Mouse (Mus musculus) lung, postnatal 10 days (tissue): ENCODE data around the gene Uqcrc1.

Experiments
- DNase-seq: peaks from one replicate; pipeline ENCODE4 v3.0.0; 2021

Uqcrc1 gene

GRCm38 (mm10) chr9:108987704-108988350, 51.4 kb downstream of the Uqcrc1 start:
- peak; percentile 78 for DNase-seq

DNA sequence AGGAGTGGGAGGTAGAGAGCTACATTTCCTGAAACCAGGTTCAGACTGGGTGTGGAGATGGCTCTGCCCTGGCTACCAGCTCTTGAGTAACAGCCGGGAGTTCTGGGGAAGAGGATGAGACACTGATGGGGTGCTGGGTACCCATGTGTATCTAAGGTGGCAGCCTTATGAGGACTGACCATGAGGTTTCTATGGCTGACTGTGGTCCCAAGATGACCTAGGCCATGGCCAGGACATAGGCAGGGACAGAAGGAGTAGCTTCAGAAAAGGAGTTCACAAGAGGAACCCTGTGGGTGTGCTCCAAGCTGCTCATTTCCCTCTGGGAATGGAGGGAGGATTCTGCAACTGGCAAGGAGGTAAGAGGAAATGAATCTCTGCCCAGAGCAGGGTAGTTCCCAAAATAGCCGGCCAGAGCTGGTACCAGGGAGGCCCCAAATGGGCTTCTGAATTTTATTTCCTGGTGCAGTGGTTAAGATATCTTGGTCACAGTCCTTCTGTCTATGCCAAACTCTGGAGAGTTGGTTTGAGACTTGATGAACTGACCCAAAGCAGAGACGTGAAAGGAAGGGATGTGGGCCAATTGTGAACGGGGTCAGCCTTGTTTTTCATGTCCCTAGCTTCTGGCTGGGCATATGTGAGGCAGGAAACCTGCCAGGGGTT, 53.5 kb downstream of the Uqcrc1 start:
- no peak for DNase-seq

GRCm38 (mm10) chr9:108990462-108990820, 54.0 kb downstream of the Uqcrc1 start:
- DNase-seq = no peak

- DNase-seq = peak; percentile 99
Observed at GRCm38 (mm10) chr9:108991428-108992084, 55.1 kb downstream of the Uqcrc1 start, which contains the start of gene Pfkfb4. TSS of gene Pfkfb4 (plus strand) at chr9:108991778.

DNA sequence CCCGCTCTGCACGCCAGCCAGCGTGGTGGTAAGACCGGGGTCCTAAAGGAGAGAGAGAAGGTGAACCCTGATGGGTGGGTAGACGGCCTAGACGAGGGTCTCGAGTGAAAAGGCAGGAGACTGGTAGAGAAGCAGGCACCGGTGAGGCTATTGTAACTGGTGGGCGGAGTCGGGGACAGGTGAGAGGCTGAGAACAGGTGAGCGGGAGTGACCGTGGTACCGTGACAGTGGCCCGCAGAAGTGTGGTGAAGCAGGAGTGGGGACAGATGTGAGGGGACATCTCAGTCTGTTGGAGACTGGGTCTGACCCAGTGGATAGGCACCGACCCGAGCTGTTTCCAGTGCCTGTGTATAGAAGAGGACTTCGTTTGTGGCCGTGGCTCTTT, 55.6 kb downstream of the Uqcrc1 start:
- no peak for DNase-seq

DNA sequence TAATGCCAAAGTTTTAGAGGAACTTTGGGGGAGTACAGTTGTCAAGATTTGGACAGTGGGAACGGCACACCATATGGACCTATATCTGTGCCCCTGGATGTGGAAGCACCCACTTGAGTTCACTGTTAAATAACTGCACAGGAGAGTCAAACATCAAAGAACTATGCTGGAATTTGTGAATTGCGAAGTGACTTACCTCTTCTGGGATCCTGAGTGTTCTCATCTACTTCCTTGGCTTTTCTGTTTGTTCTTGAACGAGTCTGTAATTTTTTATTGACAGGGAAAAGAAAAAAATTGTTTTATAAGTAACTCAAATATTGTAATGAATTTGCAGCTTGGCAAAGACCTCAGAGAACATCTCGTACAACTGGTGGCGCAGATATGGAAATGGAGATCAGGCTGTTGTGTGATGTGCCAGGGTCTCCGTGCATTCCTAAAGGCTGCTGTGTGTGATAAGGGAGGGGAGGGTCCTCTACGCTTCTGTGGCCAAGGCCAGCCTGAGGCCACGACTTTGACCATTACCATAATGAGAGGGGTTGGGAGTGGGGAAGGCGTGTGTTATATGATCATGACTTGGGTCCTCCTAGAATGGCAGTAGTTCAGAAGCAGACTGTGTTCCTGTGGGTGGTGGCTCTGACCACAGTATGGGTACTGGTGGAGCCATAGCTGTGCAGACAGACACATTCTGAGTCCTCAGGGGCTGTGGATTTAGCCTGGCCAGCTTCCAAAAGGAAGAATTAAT, 56.4 kb downstream of the Uqcrc1 start:
- no peak for DNase-seq

GRCm38 (mm10) chr9:108996411-108996810, 60.0 kb downstream of the Uqcrc1 start:
- DNase-seq = no peak

DNA sequence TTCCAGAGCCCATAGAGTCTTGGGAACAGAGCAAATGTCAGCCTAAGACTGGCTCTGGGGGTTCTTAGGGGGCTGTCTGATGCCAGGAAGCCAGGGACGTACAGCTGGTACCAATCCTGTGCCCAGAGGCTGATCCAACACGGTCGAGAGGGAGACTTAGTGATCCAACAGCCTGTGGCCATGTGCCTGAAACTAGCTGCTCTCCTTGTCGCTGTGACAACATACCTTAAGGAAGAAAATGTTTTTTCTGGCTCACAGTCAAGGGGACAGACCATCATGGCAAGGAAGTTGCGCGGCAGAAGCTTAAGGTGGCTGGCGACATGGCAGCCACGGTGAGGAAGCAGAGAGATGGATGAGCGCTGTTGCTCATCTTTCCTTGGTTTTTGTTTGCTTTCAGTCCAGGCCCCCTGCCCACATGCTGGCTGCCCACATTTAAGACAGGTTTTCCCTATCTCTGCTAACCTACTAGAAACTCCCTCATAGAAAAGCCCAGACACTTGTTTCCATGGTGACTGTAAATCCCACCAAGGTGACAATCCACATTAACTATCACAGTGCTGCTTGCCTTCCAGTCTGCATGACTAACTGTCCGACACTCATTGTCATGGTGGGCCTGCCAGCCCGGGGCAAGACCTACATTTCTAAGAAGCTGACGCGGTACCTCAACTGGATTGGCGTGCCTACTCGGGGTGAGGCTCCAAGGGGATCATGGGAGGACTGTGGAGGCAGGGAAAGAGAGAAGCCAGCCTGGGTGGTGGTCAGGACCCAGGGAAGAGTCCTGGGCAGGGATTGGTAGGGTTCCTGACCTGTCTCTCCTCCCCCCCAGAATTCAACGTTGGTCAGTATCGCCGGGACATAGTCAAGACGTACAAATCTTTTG, 62.1 kb downstream of the Uqcrc1 start:
- DNase-seq = no peak

GRCm38 (mm10) chr9:108999167-108999526, 62.7 kb downstream of the Uqcrc1 start:
- no peak for DNase-seq
